Mouse (Mus musculus) cerebellum, adult 2 months (tissue): ENCODE data around the gene Mllt11. TPM values are rescaled to one million over a fixed set of nuclear protein-coding genes. Genes with fewer than 3 reads are reported as not detected.

Source experiments
- DNase-seq, 2 experiments: peaks; one replicate each; pipeline ENCODE4 v3.0.0; 2021
- H3K27ac ChIP-seq: fragments of 200-500 bp; 2 replicates; pipeline ENCODE4 v1.5.1; 2012; ENCODE audit warnings: low read length, control low read depth, inconsistent platforms; ENCODE audit not compliant: insufficient read depth
- H3K27me3 ChIP-seq: fragments of 200-500 bp; 2 replicates; pipeline ENCODE4 v1.6.1; 2012; ENCODE audit warnings: inconsistent platforms, mild to moderate bottlenecking, low read length, moderate library complexity; ENCODE audit not compliant: control insufficient read depth, insufficient read depth
- H3K4me1 ChIP-seq: fragments of 200-500 bp; 2 replicates; pipeline ENCODE4 v1.6.1; 2011; ENCODE audit warnings: low read length; ENCODE audit not compliant: control insufficient read depth, insufficient read depth
- H3K4me3 ChIP-seq: fragments of 200-500 bp; replicated peaks from 2 replicates; pipeline ENCODE3; 2011; ENCODE audit warnings: mild to moderate bottlenecking, low read depth, low read length, control low read depth; ENCODE audit not compliant: insufficient read depth
- CTCF ChIP-seq: fragments of 200-500 bp; IDR thresholded peaks from 2 replicates; pipeline ENCODE4 v1.5.1; 2011; ENCODE audit warnings: low read depth, mild to moderate bottlenecking, control low read depth, low read length, moderate library complexity, borderline replicate concordance; ENCODE audit not compliant: insufficient read depth
- POLR2A ChIP-seq: fragments of 200-500 bp; IDR thresholded peaks from 2 replicates; pipeline ENCODE4 v1.6.1; 2011; ENCODE audit warnings: low read length, control low read depth, borderline replicate concordance; ENCODE audit not compliant: insufficient read depth
- WGBS: fragments of 180-500 bp; shearing (Covaris S2); methylation state at CpG from one replicate; pipeline ENCODE4 v1.1.7; 2018; 5-methylcytosine and 5-hydroxymethylcytosine counted together
- polyA plus RNA-seq: library from polyadenylated mRNA; depleted of rRNA; stranded (reverse); fragments of >200 nt; gene quantifications from 2 replicates; pipeline ENCODE4 v1.2.3, GENCODE M21; 2012

Gene Mllt11
- polyA plus RNA-seq, 1 experiment: 352 TPM

DNA sequence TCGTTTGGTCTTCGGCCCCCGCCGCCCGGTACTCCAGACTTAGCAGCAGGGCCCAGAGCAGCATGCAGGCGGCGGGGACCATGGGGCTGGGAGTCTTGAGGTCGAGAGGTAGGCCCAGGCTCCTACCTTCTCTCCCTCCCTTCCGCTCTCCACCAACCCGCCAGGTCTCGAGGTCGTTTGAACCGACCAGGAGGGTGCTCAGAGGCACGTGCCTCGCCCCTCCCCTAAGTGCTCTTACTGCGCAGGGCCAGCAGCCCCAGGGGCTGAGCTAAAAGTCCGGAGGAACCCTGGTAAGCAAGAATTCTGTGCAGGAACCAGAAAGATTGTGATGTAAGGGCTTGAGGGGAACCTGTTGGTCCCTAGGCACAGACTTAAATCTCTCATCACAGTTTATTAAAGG, 8.9 kb upstream of the Mllt11 start:
- TF ChIP-seq POLR2A (no peak), CTCF (no peak)
- no peak overlapping the region for H3K27ac ChIP-seq
- H3K27me3 ChIP-seq: no peaks in the 10 kb centered on the region
- no peak overlapping the region for H3K4me3 ChIP-seq
- DNase-seq: no peak
- WGBS: 56% methylated on average over 17 of the region's 17 CpGs
- no peaks in the 10 kb centered on the region for H3K4me1 ChIP-seq

DNA sequence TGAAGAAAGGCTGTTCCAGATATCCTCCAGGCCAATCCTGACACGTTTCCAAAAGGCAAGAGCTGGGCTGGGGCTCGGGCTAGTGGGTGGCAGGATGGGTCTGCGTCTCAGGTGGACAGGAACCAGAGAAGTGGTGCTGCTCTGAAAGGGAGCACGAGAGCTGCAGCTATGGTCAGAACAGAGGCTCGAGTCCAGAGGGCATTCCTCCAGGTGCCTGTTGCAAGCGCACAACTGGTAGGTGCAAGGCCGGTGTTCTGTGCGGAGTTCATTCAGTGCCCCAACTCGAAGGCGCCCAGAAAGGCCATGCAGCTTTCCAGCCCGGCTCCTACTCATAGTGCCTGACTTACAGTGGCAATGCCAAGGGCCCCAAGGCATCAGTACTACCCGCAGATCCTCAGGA, 8.0 kb upstream of the Mllt11 start:
- Histone ChIP-seq H3K4me1 (peaks cover 3% of the 10 kb centered on the region; the same call in 1 of the 2 replicates), H3K4me3 (no peak overlapping the region), H3K27ac (no peak overlapping the region), H3K27me3 (no peaks in the 10 kb centered on the region)
- no peak for DNase-seq
- no peak for TF ChIP-seq CTCF
- 78% methylated on average over 12 of the region's 12 CpGs for WGBS

GRCm38 (mm10) chr3:95239022-95239421, 7.1 kb upstream of the Mllt11 start:
- Histone ChIP-seq H3K27me3 (no peaks in the 10 kb centered on the region), H3K4me3 (no peak overlapping the region), H3K4me1 (peaks cover 3% of the 10 kb centered on the region; the same call in 1 of the 2 replicates), H3K27ac (no peak overlapping the region)
- 58% methylated on average over 6 of the region's 6 CpGs for WGBS
- DNase-seq: no peak
- no peak for TF ChIP-seq CTCF
- no peak for TF ChIP-seq POLR2A

- DNase-seq: no peak
- Histone ChIP-seq H3K4me1 (peaks cover 3% of the 10 kb centered on the region), H3K4me3 (no peak overlapping the region), H3K27me3 (no peaks in the 10 kb centered on the region), H3K27ac (no peak overlapping the region)
- TF ChIP-seq POLR2A (no peak), CTCF (no peak)
- 86% methylated on average over 8 of the region's 8 CpGs for WGBS
Observed at GRCm38 (mm10) chr3:95237541-95238099, 5.6 kb upstream of the Mllt11 start.

DNA sequence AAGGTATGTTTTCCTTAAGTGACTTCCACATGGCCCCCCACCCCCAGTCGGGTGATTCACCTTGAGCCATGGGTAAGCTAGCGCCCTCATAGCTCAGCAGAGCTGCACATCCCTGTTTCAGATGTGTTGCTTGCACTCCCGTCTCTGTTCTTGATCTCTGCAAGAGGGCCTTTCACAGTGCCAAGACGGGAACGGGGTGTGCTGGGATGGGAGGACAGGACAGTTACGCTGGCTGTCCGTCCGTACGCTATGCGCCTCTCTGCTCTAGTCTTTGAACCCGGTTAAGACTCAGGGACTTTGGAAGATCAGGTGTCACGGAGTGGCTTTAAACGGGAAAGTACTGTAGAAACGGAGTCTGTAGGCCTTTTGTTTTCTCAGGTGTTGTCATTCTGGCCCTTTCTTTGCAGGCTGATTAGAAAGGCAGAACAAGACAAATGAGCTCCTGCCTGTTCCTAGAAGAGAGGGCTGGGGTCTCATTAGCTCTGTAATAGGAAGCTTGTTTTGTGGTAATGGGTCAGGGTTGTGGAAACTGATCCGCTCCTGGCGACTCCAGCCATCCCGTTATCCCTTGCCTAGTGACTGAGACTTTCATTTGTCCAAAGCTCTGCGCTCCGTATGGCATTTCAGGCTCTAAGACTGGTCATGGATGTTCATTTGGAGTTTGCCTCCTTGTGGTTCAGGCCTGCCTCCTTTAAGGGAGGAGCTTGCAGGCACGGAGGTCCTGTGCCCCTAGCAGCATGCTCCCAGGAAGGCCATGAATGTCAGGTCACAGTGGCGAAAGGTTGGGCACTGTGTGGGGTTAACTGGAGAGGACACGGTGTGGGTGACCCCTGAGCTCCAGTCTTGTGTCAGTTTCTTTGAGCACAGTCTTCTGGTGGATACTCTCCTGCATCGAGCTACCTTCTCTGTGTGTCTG, 3.7 kb upstream of the Mllt11 start:
- TF ChIP-seq POLR2A: no peak
- no peak for TF ChIP-seq CTCF
- H3K4me1 ChIP-seq: peaks cover 17% of the 10 kb centered on the region
- H3K27me3 ChIP-seq: no peaks in the 10 kb centered on the region
- no peak overlapping the region for H3K27ac ChIP-seq
- H3K4me3 ChIP-seq: no peak overlapping the region
- DNase-seq: no peak
- 78% methylated on average over 23 of the region's 23 CpGs for WGBS

DNA sequence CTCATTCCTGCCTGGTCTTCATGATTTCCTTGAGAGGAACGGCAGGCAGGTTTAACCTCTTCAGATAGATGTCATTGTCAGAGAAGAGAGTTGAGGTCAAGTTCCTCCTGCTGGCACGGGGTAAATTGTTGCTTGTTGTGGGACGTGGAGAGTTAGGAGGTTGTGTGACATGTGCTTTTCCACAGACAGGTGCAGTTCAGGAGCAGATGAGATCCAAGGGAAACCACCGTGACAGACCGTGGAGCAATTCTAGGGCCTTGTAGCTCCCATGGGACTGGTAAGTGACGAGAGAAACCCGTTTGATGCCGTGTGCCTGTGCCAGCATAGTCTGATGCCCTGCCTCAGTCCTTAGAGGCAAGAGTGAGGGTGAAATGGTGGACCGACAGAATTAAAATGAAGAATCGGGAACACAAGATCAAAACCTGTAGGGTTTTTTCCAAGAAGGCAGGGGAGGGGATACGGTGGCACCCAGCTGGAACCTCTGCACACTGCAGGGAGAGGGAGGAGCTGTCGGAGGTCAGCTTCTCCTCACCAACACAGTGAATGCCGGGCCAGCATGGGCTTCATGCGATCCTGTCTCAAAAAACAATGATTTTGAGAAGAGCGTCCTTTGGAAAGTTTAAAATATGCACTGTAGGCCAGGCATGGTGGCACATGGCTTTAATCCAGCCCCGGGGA, 1.5 kb upstream of the Mllt11 start:
- Histone ChIP-seq H3K27ac (no peak overlapping the region), H3K27me3 (no peaks in the 10 kb centered on the region), H3K4me1 (peaks cover 18% of the 10 kb centered on the region), H3K4me3 (no peak overlapping the region)
- DNase-seq: no peak
- TF ChIP-seq CTCF (no peak), POLR2A (no peak)
- whole genome bisulfite sequencing: 72% methylated on average over 16 of the region's 16 CpGs

DNA sequence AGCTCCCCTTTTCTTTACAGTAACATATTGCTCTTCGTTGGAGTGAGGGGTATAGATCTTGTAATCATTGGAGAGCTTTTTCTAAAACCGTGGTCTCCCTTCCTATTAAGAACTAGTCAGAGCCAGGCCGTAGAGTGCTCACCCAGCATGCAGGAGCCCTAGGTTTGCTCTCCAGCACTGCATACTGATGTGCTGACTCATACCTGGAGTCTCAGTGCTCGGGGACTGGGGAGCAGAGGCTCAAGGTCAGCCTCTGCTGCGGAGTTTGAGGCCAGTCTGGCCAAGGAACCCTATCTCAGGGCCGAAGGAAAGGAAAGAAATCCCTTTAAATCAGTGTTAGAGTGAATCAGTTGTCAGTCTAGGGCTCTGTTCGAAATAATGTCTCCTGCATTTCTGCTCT, 800 bp upstream of the Mllt11 start:
- no peak for TF ChIP-seq POLR2A
- TF ChIP-seq CTCF: no peak
- DNase-seq: no peak
- Histone ChIP-seq H3K27ac (no peak overlapping the region), H3K27me3 (no peaks in the 10 kb centered on the region), H3K4me3 (no peak overlapping the region), H3K4me1 (peaks cover 18% of the 10 kb centered on the region)
- 81% methylated on average over 7 of the region's 7 CpGs for WGBS
